Mouse (Mus musculus): ENCODE measurements around the gene Ly6g.

GRCm38 (mm10) chr15:75186291-75186690 is 31.3 kb downstream of the Ly6g start:
- TF ChIP-seq POLR2A (IDR thresholded peaks at IDR 0.05; ENCODE audit: insufficient read depth, low read depth, low read length) = no peak
- TF ChIP-seq CTCF (IDR thresholded peaks at IDR 0.05; ENCODE audit: insufficient read depth, low read depth, low read length) = no peak

All from olfactory bulb, adult 2 months (tissue).